Mouse (Mus musculus): ENCODE data around the gene Pnpo.

The Pnpo gene

DNA sequence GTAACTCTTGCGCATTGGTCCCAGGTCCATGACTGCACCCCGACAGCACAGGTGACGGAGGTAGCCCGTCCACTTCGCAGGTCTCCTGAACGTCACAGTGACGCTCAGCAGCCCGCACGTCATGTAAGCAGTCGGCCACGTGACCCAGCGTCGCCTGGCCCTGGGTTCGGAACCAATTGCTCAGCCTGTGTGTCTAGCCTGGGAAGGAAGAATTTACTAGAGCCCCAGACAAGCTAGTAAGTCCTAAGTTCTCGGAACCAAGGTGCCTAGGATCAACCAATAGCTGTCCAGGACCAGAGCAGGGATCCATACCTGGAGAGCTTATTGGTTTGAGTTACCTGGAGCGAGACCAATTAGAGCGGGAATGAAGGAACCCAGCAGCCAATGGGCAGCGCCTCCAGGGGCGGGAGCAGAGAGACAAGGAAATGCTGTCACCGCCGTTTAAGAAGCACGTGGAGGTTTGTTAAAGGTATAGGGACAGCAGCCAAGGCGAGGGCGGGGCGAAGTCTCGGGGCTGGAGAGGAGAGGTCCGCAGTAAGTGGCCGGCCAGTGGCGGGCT, at the start of gene Pnpo:
Gene Pnpo, minus strand, starts transcription at position 241 of the 559 bp plus-strand sequence.
- ChIA-PET POLR2A (interaction anchor here (0.6 to 10.8 kb wide), 45 partner anchors 9 to 603 kb away, joined by 3 to 134 read pairs (median 4); partner anchors contain the start of genes Cdk5rap3 (in 3 of the 4), Prr15l (in 2 of the 4), Lrrc46 (in 1 of the 4) and Mrpl10 (in 1 of the 4)), CTCF (interaction anchor here in 3 of 4 experiments (0.6 to 2.4 kb wide), 20 partner anchors 9 to 209 kb away, joined by 3 to 26 read pairs (median 4); partner anchors contain the start of gene Cdk5rap3 (in 3 of the 3))

DNA sequence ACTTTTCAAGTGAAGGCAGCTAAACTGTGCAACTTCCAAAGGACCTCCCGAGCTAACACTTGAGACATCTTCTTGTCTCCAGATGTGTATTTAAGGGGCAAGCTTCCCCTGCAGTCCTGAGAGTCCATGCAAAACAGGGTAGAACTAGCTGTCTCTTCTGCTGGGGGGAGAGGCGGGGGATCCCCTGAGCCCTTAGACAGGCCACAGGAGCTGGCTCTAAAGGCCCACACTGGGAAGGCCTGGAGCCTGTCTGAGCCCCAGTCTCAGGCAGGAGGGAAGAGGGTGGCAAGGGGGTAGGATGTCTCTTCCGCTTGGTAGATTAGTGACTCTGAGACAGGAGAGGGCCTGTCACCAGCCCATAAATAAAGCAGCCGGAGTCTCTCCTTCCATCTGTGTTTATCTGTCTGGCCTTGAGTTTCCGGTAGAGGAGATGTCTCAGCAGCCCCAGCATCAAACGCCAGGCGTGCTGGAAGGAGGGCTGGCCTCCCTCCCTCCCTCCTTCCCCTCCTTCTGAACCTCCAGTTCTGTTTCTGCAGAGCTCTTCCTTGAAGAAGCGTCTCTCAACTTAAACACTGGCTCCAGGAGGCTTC, 49.0 kb upstream of the Pnpo start:
- ChIA-PET CTCF (interaction anchor here in 3 of 4 experiments (0.5 to 1.7 kb wide), 8 partner anchors 11 to 330 kb away, joined by 3 to 7 read pairs (median 4); partner anchors contain the start of genes Lrrc46 (in 1 of the 3), Mrpl10 (in 1 of the 3) and Scrn2 (in 1 of the 3)), POLR2A (interaction anchor here in 3 of 4 experiments (0.5 to 2.0 kb wide), 8 partner anchors 8 to 1238 kb away, joined by 3 to 4 read pairs (median 4); no protein-coding TSS in a partner anchor)

DNA sequence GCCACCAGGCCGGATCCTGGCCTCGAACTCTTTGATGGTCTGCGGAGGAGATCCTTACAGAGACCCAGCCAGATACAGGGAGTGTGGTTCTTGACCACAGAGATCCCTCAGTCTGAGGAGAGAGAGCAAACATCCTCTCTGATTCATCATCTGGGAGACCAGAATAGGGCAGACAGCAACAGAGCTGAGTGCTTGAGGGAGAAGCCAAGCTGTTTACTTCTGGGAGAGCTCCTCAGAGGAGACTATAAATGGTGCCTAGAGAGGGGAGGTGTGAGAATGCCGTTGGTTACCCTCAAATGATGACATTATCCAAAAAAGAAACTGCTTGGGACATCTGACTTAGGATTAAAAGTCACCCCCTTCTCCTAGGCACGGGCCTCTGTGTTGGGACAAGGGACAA, 47.7 kb upstream of the Pnpo start:
- ChIA-PET CTCF (interaction anchor here in 1 of 4 experiments (1.7 kb wide), 1 partner anchor 30 kb away, joined by 5 read pairs; no protein-coding TSS in a partner anchor), POLR2A (interaction anchor here in 2 of 4 experiments (0.6 to 2.0 kb wide), 10 partner anchors 9 to 196 kb away, joined by 3 to 5 read pairs (median 4); partner anchors contain the start of genes Kpnb1 (in 1 of the 2) and Scrn2 (in 1 of the 2))

DNA sequence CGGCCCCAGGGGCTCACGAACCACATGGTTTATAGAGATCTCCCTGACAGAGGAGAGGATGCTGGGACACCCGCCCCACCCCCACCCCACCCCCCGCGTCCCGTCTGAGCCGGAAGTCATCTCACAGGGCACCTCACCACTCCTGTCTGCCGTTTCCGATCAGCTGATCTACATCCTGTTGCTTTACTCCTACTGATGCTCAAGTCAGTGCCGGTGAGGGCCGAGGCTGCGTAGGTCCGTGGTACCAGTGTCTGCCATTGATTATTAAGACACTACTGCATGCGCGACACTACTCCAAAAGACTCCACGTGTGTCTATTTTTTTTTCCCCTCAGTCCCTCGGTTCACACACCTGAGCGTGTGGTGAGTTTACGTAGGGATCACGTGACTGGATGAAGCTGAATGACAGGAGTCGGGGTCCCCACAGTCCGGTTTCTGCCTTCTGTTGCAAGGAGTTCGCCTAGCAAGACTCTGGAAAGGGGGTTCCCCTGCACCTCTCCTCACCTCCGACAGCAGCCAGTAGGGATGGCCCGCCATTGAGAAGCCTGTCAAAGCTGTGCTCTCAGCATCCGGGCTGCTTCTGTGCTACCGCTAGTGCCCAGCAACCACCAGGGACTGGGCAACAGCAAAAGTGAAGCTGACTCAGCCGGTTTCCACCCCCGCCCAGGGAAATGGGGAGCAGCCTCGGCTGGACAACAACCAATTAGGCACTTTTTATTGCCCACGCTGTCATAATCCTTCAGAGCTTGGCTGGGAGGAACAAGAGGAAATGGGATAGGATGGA, 44.3 kb upstream of the Pnpo start:
- POLR2A ChIA-PET: interaction anchor here in 3 of 4 experiments (0.6 to 2.3 kb wide), 17 partner anchors 8 to 201 kb away, joined by 3 to 19 read pairs (median 5); partner anchors contain the start of genes Lrrc46 (in 1 of the 3) and Mrpl10 (in 1 of the 3)
- CTCF ChIA-PET: interaction anchor here in 3 of 4 experiments (0.6 to 2.9 kb wide), 13 partner anchors 9 to 173 kb away, joined by 3 to 12 read pairs (median 5); partner anchors contain the start of genes Cdk5rap3 (in 1 of the 3), Osbpl7 (in 1 of the 3) and Scrn2 (in 1 of the 3)

DNA sequence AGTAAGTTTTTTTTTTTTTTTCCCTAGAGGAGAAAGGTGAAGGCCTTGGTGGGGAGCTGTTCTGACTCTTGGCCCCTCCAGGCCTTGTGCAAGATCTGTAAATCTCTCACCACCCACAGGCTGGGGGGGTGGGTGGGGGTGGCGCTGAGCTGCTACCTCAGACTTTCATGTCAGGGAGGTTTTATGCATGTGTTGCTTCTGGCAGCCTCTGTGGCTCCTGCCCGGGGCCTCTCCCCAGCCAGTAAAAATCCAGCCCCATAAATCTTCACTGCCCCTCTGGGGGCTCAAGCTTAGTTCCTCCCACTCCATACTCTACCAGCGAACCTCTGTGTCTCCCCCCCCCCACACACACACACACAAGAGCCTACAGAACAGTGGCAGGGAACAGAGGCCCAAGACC, 42.7 kb upstream of the Pnpo start:
- POLR2A ChIA-PET: interaction anchor here in 3 of 4 experiments (0.6 to 1.7 kb wide), 19 partner anchors 8 to 293 kb away, joined by 3 to 7 read pairs (median 3); partner anchors contain the start of genes Lrrc46 (in 1 of the 3), Mrpl10 (in 1 of the 3) and Scrn2 (in 1 of the 3)
- CTCF ChIA-PET: interaction anchor here in 3 of 4 experiments (0.6 to 3.1 kb wide), 12 partner anchors 9 to 316 kb away, joined by 3 to 12 read pairs (median 4); no protein-coding TSS in a partner anchor

DNA sequence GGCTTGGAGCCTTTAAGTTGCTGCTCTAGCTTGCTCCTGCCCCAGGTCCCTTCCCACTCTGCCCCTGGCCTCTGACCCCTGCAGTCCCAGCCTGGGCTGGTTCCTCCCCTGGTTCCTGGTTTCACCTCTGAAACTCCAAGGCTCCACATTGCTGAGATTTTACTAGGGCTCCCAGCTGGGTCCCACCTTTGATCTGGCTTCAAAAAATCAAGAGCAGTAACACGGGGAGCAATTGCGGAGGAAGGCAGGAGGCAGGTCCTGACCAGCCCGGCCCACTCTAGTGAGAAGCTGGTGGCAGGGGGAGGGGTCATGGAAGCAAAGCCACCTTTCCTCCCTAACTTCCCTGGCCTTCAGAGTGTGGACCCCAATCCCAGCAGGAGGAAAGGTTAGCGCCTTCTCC, 41.1 kb upstream of the Pnpo start:
- POLR2A ChIA-PET: interaction anchor here in 3 of 4 experiments (0.6 to 7.4 kb wide), 9 partner anchors 11 to 217 kb away, joined by 3 to 56 read pairs (median 3); no protein-coding TSS in a partner anchor
- CTCF ChIA-PET: interaction anchor here in 3 of 4 experiments (0.6 to 3.1 kb wide), 7 partner anchors 12 to 419 kb away, joined by 3 to 12 read pairs (median 8); no protein-coding TSS in a partner anchor

DNA sequence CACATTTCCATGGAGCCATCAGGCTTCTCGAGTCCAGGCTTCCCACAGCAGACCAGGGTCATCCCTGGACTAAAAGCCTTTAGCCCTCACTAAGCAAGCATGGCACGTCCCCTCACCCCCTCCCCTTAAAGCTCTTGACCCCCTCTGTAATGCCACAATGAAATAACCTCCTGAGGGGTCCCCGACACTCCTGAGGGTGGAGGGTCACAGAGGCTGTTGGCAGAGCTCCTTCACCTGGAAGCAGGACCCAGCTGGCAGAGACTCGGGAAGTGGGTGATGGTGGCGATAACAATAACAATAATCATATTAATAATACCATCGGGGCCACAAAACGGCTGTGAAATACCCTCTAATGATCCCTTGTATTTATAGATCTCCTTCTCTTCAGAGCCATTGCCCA, 39.1 kb upstream of the Pnpo start, which contains the start of gene Sp2:
Gene Sp2, minus strand, starts transcription at position 101 of the 400 bp plus-strand sequence.
- ChIA-PET CTCF (interaction anchor here (0.6 to 4.6 kb wide), 6 partner anchors 26 to 63 kb away, joined by 3 to 50 read pairs (median 8); no protein-coding TSS in a partner anchor), POLR2A (interaction anchor here in 2 of 4 experiments (2.3 to 8.2 kb wide), 3 partner anchors 39 to 43 kb away, joined by 10 to 62 read pairs (median 56); no protein-coding TSS in a partner anchor)

DNA sequence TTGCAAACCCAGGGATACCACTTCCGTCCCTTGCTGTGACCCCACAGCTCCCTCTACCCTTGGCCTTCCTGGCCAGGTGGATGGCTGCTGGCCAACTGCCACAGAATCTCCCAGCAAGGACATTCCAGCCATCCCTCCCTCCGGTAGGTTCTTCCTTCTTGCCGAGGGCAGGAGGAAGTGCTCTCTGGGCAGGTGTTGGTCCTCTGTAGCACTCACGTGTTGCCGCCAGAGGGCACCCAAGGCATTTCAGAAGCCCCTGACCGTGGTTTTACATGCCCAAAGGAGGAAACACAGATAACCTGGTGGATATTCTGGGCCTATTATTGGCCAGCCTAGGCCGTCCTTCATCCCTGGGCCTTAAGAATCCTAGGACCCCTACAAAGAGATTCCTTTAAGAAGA, 38.6 kb upstream of the Pnpo start:
- CTCF ChIA-PET: interaction anchor here (0.7 to 4.6 kb wide), 25 partner anchors 10 to 346 kb away, joined by 3 to 50 read pairs (median 5); partner anchors contain the start of genes Scrn2 (in 3 of the 4) and Cdk5rap3 (in 2 of the 4)

DNA sequence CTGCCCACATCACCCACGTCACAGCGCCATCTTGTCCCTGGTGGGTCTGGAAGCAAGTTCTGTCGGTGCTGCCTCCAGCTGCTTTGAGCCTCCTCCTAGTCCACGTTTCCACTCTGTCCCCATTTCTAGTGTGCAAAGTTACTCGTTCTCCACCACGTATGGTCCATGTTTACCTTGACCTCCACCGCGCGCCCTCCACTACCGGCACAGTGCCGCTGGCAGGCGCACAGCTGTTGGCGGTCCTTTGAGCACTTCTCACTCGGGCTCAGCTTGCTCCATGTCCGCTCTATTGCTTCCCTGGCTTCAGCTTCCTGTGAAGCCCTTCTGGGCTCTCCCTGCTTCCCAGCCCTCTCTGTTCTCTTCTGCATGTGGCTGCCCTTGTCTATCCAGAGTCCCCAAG, 37.7 kb upstream of the Pnpo start:
- CTCF ChIA-PET: interaction anchor here (0.7 to 4.6 kb wide), 32 partner anchors 9 to 347 kb away, joined by 3 to 50 read pairs (median 4); partner anchors contain the start of genes Scrn2 (in 4 of the 4) and Cdk5rap3 (in 2 of the 4)
- POLR2A ChIA-PET: interaction anchor here in 3 of 4 experiments (0.5 to 8.2 kb wide), 24 partner anchors 9 to 180 kb away, joined by 3 to 67 read pairs (median 5); partner anchors contain the start of genes Scrn2 (in 3 of the 3), Cdk5rap3 (in 1 of the 3), Lrrc46 (in 1 of the 3) and Mrpl10 (in 1 of the 3)

More for the DNA sequence above, 38.6 kb upstream of the Pnpo start:
- POLR2A ChIA-PET: interaction anchor here in 3 of 4 experiments (0.6 to 8.2 kb wide), 19 partner anchors 9 to 103 kb away, joined by 3 to 67 read pairs (median 6); partner anchors contain the start of genes Scrn2 (in 3 of the 3), Cdk5rap3 (in 1 of the 3), Lrrc46 (in 1 of the 3) and Mrpl10 (in 1 of the 3)

DNA sequence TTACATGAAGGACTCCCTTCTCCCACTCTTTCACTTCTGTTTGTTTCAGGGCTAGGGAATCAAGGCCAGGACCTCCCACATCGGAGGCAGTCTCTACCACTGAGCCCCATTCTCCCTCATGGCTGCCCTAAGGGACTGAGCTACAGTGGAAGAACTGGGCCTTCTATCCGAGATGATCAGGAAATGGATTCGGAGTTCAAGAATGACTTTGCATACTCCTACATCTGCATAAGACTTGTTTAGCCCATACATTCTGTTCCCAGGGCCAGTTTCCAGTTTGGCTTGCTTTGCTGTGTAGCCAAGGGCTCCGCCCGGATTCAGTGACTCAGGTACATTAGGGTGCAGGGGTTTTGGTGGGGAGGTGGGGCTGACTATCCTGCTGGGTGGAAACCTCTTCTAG, 36.2 kb upstream of the Pnpo start:
- POLR2A ChIA-PET: interaction anchor here (0.5 to 9.3 kb wide), 48 partner anchors 8 to 904 kb away, joined by 3 to 111 read pairs (median 4); partner anchors contain the start of genes Lrrc46 (in 2 of the 4), Mrpl10 (in 2 of the 4), Scrn2 (in 2 of the 4) and Cdk5rap3 (in 1 of the 4)
- CTCF ChIA-PET: interaction anchor here in 3 of 4 experiments (0.5 to 4.6 kb wide), 15 partner anchors 13 to 842 kb away, joined by 3 to 50 read pairs (median 4); partner anchors contain the start of genes Cdk5rap3 (in 1 of the 3), Kpnb1 (in 1 of the 3), Pnpo (in 1 of the 3) and Scrn2 (in 1 of the 3)

DNA sequence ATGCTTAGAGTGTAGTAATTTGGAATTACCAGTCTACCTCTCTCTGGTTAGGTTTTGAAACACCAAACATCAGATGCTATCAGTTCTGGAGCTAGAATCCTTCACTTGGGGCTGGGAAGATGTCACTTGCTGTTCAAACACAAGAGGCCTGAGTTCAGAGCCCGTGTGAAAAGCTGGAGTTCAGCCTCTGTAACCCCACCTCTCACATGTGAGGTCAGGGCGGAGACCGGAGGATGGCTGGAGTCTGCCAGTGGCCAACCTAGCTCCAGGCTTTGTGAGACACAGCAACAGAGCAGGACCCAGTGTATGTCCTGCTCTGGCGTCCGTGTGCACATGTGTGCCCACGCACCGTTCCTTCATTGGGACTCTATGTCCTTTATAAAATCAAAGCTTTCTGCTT, 35.5 kb upstream of the Pnpo start:
- POLR2A ChIA-PET: interaction anchor here (0.5 to 9.3 kb wide), 59 partner anchors 8 to 1438 kb away, joined by 3 to 111 read pairs (median 4); partner anchors contain the start of genes Lrrc46 (in 2 of the 4), Mrpl10 (in 2 of the 4), Scrn2 (in 2 of the 4) and Cdk5rap3 (in 1 of the 4)
- CTCF ChIA-PET: interaction anchor here (0.7 to 4.6 kb wide), 16 partner anchors 14 to 320 kb away, joined by 3 to 50 read pairs (median 5); partner anchors contain the start of genes Cdk5rap3 (in 1 of the 4), Kpnb1 (in 1 of the 4), Pnpo (in 1 of the 4) and Scrn2 (in 1 of the 4)

DNA sequence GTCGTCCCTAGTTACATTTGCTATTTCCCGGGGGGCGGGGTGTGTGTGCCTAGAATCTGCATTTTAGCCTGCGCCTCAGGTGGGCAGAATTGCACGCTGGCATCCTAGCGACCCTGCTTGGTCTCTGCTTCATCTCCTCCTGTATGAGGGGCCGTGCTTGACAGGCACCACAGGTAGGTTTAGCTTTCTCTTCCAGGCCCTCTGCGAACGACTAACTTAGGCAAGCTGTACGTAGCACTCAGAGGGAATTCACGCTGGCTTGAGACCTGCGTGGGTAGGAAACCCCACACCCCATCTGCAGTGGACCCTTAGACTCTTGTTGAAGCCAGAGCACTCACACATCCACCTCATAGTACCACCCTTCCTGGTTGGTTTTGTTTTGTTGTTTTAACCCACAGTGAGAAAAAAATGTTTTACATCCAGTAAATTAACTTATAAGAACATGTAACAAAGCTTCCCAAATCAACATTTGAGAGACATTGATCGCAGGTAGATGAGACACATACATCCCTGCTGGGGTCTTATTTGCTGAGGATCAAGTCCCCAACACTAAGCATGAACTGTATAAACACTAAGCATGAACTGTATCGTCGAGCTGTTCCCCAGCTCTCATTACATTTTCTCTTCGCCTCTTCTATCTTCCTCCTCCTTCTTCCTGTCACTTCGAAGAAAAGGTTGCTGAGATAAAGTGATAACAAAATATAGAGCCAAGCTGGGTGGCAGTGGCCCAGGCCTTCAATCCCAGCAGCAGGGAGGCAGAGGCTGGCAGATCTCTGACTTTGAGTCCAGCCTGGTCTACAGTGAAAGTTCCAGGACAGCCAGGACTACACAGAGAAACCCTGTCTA, 34.8 kb upstream of the Pnpo start:
- CTCF ChIA-PET: interaction anchor here (0.6 to 4.6 kb wide), 39 partner anchors 8 to 628 kb away, joined by 3 to 50 read pairs (median 4); partner anchors contain the start of genes Cdk5rap3 (in 3 of the 4), Scrn2 (in 3 of the 4) and Pnpo (in 1 of the 4)
- POLR2A ChIA-PET: interaction anchor here (0.5 to 9.8 kb wide), 132 partner anchors 8 to 1437 kb away, joined by 3 to 111 read pairs (median 4); partner anchors contain the start of genes Cdk5rap3 (in 3 of the 4), Lrrc46 (in 3 of the 4), Mrpl10 (in 3 of the 4) and Scrn2 (in 3 of the 4)

DNA sequence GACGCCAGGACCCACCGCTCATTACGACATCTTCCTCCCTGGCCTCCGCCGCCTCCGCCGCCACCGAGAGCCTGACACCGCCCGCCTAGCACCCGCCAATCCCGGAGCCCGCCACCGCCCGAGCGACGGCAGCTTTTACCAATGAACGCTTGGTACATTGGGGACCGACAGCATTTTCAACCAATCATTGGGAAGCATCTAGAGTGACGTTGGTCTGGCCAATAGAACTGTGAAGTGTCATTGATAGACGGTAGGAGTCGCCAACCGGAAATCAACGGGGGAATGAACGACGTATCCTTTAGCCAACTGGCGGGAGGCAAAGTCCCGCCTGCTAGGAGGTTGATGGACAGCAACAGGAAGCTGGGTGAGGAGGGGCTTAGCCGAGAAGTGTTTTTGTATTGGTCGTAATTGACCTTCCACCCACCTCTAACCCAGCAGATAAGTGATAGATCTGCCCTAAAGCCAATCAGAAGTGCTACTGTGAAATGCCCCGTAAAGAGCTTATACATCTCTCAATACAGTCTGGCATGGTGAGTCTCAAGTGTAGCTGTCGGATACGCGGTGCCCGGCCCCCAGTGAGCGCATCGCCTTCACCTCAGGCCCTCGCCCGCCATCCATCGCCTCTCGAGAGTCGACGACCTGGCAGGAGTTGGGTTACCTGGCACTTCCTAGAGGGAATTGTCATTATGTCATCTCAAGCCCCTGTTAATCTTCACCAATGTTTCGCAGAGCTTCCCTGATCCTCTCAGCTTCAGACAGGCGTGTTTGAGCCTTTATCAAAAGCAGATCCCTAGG, 34.0 kb upstream of the Pnpo start:
- POLR2A ChIA-PET: interaction anchor here (0.5 to 9.8 kb wide), 116 partner anchors 8 to 722 kb away, joined by 3 to 111 read pairs (median 4); partner anchors contain the start of genes Cdk5rap3 (in 3 of the 4), Lrrc46 (in 3 of the 4), Mrpl10 (in 3 of the 4) and Scrn2 (in 3 of the 4)
- CTCF ChIA-PET: interaction anchor here (0.5 to 3.1 kb wide), 36 partner anchors 9 to 382 kb away, joined by 3 to 31 read pairs (median 4); partner anchors contain the start of genes Cdk5rap3 (in 3 of the 4), Scrn2 (in 3 of the 4) and Pnpo (in 1 of the 4)
